Mouse (Mus musculus) lung, postnatal 36 days (tissue): ENCODE data around the gene Cenpe.
A peak's percentile ranks its signal among the peaks of the same experiment; 100 is the strongest.

Experiments
- DNase-seq: peaks from one replicate; pipeline ENCODE4 v3.0.0; 2022; ENCODE audit warnings: mixed read lengths

The Cenpe gene

DNA sequence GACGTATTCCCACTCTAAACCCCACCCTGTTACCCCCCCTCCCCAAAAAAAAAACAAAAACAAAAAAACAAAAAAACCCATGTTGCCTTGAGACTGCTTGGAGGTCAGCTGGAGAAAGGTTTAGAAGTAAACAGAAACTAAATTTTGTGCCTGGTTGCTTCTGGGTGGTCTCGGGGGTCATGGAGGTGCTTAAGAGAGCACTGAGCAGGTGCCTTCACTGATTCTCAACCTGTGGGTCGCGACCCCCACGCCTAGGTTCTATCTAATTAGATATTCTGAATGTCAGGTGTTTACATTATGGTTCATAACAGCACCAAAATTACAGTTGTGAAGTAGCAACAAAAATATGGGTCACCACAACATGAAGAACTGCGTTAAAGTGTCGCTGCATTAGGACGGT lies 69.4 kb downstream of the Cenpe start:
- DNase-seq = no peak

DNA sequence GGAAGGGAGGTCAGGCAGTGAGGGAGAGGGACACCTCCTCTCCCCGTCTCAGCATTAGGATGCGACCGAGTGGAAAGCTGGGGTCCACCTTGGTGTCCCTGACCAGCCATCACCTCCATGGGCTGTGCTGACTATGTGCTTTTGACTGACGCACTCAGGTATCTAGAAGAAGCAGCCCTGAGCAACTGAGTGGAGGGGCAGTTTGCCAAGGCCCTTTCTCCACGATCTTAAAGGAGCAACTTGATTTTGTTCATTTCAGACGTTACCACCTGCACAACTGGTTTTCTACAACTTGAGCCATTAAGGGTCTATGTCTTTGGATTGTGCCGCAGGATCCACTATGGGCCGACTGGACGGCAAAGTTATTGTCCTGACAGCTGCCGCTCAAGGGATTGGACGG lies 72.9 kb downstream of the Cenpe start:
- peak; percentile 44 for DNase-seq

DNA sequence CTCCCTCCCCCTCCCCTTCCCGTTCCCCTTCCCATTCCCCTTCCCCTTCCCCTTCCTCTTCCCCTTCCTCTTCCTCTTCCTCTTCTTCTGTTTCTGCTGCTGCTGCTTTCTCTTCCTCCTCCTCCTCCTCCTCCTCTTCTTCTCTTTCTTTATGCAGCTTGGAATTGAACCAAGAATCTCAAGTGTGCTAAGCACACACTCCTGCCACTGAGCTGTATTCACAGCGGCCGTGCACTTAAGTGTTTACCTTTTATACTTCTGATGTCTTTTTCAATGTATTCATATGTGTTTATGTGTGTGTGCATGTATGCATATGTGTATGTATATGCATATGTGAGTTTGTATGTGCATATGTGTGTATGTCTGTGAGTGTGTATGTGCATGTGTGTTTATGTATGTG lies 73.5 kb downstream of the Cenpe start:
- DNase-seq = peak; percentile 46

DNA sequence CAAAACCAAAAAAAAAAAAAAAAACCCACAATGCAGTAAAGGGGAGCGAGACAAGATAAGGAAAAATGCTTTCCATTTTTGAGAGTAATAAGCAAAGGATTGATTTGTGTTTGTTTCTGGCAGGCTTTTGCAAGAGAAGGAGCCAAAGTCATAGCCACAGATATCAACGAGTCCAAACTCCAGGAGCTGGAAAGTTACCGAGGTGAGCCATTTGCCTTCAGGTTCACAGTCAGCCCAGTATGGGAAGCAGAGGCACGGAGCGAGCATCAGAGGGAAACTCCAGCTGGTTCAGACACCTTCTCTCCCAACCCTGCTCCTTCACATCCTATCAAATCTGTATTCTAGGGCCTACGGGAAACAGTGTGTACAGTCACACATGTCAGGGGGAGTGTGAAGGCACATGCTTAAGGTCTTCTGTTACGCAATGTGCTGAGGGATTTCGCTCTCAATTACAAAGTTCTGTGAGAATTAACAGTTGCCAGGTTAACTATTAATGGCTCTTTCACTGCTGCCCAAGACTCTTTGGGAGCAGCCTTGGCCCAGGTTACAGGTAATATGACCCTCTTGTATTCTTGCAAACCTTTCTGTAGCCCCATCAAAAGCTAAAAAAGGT lies 75.9 kb downstream of the Cenpe start:
- no peak for DNase-seq

DNA sequence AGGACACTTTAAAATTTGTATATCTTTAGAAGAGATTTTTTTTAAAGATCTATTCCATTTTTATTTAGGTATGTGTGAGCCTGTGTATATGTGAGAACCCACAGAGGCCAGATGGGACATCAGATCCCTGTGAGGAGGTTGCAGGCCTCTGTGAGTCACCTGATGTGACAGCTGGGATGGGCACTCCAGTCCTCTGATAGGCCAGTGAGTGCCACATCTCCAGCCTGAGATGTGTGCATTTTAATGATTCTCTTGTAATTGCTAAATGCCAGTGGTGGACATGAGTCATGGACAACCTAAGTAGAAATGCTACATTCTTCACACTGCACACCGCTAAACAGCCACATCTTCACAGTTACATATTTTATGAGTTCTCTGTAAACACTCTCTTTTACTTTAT lies 76.8 kb downstream of the Cenpe start:
- no peak for DNase-seq

DNA sequence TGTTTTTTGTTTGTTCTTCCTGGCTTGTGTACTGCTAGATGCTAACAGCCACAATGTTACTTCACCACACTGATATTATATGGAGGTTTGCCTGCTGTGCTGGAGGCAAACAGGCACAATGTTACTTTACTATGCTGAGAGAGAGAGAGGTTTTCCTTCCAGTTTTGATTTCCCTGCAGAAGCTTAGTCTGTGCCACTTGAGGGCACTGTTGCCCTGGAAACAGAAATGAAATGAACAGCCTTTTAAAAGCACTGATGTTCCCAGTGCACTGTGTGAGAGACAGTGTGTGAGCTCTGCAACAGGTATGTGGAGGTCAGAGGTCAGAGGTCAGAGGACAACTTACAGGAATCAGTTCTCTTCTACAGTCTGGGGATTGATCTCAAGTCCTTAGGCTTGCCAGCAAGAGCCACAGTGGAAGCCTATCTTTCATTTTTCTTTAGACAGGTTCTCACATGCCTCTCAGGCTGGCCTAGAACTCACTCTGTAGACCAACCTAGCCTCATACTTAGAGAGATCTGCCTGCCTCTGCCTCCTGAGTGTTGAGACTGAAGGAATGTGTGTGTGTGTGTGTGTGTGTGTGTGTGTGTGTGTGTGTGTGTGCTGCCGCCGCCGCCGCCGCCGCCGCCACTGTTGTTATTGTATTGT lies 78.0 kb downstream of the Cenpe start:
- peak; percentile 55 for DNase-seq

DNA sequence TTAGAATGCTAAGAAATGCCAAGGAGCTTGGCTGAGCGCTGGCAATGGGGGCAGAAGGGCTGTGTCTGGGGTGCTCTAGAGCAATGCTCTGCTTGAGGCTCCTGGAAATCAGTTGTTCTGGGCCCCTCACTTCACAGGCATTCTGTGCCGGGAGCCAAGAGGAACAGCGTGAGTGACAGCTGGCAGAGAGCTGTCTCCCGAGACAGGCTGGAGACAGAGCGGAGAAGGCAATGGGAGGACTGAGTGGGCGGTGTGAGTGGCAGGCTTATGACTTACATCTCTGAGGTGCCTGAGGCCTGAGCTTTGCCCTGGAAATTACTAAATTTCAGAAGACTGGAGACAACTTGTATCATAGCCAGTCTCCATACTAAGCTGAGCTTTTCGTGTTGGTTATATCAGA lies 81.4 kb downstream of the Cenpe start:
- DNase-seq = no peak

DNA sequence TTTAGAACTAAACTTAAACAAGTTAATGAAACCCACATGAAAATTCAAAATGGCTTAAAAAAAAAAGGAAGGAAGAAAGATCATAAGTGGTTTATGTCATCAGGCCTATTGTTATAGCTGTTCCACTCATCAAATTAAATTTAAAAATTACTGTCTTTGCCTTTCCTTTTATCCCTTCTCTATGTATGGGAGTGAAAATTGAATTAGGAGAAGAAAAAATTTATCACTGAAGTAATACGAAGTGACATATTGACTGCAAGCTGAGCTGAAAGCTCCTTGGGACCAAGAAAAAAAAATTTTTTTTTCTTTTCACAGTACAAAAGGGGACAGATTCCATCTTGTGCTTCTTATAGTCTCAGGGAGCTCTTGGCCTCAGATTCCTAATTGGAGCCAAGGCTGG lies 83.2 kb downstream of the Cenpe start:
- DNase-seq = no peak

DNA sequence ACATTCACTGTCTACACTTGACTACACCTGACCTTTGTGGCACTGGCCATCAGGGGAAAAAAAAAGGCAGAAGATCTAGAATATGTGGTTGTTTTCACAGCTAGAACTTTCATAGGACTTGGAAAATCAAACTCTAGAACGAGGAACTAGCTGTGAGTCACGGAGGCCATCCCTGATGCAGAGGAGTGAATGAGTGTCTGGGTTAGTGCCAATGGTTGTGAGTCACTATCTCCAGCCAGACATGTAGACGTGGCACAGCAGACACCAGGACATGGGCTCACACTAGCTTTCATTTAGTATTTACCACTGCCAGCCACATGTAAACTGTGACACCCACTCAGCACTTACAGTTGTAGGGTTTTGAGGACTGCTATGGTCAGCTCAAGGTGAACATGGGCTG lies 86.2 kb downstream of the Cenpe start:
- peak; percentile 46 for DNase-seq

DNA sequence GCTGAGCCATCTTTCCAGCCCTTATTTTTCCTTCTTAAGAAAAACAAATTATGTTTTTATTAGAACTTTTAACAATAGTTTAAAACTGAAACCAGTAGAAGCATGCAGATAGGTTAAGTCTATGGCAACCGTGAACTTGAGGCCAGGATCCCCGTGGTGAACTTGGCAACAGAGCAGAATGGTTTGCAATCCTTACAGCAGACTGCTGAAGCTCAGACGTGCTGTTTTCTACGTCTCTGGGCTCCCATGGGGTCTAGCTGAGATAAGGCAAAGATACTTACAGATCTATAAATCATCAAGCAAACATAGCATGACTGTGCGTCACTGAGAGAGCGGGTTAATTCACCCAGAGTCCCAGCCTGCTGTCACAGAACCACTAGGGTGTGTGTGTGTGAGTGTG lies 87.7 kb downstream of the Cenpe start:
- no peak for DNase-seq

DNA sequence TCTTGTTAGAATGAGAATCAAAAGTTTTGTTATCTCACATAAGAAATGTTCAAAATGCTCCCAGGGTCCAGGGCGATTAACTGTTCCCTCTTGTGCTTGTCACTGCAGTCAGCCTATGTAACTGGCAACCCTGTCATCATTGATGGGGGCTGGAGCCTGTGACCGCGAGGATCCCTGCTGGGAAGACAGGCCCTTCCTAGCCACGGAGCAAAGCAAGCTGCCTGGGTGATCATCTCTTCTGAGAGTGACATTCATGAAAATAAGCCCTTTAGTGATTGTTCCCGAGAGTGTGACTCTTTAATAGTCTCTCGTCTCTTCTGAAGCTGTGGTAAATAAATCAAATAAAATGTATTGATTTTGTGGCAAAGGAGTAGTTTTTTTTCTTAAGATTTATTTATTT lies 91.7 kb downstream of the Cenpe start:
- DNase-seq = no peak

DNA sequence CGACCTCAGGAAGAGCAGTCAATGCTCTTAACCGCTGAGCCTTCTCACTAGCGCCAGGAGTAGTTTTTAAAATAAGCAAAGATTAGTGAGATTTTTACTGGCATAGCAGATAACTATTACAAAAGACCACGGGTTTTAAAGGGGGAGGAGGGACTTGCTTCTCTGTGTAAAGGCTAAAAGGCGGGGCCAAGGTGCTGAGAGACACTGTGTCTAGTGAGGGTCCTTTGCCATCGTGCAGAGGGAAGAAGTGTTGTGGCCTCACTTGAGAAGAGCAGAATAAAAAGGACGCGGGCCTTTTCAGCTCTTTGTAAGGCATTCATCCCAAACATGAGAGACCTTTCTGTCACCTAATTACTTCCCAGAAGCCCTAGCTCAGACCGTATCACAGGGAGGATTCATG lies 92.2 kb downstream of the Cenpe start:
- DNase-seq = no peak

DNA sequence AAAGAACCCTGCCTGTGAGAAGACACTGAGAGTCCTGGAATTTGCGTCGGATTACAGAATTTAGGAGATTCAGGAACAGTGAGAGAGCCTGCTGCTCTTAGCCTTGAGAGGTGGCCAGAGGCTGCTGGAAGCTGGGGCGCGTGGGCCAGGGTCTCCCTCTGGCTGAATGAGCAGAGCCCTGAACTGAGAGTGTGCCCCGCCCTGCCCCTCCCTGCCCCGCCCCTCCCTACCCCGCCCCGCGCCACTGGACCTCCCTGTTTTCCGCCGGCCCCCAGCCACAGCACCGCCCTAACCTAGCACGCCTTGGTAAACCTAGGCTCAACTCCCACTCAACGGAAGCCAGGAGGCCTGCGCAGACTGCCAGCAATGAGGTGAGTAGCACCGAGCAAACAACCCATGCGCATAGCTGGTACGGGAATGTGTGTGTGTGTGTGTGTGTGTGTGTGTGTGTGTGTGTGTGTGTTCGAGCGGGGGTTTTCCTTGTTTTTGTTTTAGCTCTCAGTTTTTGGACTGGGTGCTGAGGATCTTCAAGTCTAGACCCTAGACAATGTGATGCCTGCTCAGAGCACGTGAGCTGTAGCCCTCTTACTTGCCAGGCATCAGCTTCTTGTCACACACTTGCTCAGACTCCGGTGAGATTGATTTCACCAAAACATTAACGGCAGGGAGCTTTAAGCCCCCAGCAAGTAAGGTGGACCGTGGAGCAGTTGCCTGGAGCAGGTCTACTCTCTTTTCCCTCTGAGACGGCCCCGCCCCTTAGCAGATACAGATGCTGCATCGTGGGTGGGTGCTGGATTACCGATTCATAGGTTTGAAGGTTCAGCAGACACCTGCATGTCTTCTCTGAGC lies 95.3 kb downstream of the Cenpe start, which contains the start of gene Slc9b2:
Gene Slc9b2 (plus strand): TSS at position 290 of the 849 bp plus-strand sequence.
- DNase-seq = peak; percentile 55

DNA sequence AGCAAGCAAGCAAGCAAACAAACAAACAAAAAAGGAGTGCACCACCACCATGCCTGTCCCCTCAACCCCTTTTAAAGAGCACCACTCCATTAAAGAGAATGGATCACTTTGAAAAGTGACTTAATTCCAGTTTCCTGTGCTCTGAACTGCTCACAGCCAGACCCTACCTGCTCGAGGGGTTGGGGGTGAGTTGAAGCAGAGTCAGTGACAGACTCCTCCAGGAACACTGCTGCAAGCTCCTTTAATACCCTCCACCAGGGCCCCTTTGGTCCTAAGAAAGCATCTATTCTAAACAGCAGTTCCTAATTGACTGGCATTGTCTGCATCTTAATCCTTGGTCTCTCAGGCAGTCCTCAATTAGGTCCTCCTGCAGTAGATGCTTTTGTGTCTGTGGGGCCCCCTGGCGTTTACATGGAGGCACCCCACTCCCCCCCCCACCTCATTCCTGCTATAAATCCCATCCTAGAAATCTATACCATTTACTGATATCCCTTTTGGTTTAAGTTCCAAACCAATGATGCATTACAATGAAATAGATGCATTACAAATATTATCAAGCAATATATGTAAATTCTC lies 100.7 kb downstream of the Cenpe start:
- DNase-seq = no peak

DNA sequence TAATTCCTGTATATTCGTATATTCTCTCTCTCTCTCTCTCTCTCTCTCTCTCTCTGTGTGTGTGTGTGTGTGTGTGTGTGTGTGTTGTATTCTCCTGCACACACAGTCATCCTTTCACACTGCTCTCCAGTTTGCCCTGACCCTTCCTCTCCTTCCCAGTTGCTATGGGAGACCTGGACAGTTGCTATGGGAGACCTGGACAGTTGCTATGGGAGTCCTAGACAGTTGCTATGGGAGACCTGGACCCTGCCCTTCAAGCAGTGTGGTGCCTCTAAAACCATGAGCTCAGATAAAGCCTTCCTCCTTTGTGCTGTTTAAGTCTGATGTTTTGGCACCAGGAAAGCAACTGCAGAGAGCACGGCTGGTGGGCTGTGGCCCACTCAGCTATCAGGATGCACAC lies 101.4 kb downstream of the Cenpe start:
- DNase-seq = no peak

DNA sequence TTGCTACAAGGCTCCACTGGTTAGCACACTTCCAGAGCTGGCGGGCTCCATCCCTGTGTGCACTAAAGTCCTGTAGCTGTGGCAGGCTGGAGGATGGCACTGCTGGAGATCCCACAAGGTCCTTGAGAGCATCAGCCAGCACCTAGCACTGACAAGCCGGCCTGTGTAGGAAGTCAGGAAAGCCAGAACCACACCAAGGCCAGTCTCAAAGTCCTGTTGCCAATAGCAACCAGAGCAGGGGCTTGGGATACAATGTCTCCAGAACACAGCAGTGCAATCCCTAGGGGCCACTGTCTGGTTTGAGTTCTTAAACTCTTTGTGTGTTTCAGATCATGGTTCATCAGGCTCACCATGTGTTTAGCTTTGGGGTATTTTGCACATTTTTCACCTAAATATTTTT lies 102.5 kb downstream of the Cenpe start:
- DNase-seq = no peak

DNA sequence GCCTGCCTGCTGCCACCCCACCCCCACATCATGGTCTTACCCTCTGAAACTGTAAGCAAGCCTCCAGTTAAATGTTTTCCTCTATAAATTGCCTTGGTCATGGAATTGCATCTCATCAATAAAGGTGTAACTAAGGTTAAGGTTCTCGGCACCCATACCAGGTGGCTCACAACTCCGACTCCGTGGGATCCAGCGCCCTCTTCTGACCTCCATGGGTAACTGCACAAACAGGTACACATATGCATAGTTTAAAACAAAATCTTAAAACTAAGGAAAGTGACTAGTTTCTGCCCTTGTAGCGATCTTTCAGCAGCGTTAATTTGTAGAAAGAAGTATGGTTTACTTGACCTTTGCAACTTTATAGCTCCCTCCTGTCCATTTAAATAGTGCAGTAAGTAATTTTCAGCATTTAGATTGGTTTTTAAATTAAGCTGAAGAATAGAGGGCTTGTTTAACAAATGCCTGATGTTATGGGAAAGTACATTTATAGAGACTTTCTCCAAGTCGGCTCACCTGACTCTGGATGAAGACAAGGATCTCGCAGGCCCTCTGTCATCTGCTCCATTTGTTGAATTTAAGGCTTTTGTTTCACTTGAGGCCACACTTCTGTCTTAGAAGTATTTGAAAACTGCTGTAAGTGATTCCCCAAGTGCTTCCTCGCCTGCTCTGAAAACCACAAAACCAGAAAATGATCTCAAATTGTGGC lies 103.5 kb downstream of the Cenpe start:
- DNase-seq = no peak

DNA sequence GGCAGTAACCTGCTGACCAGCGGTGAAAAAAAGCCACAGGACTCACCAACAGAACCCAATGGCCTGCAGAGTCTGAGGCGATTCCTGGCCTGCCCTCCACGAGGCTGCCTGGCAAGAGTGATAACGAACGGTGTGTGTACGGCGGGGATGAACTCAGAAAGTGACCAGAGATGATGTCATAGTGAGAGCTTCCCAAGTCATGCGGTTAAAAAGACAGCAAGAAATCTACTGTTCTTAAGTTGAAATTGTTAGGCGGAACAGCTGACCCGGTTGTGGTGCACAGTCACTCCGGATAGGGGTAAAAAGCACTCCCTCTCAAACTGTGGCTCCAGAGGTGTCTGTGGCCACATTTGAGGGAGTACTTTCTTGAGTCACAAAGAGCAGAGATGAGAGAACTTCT lies 106.0 kb downstream of the Cenpe start:
- DNase-seq = no peak
